Mouse (Mus musculus) left cerebral cortex, adult 2 months (tissue): ENCODE measurements at regions not wholly inside any gene's neighbourhood (a gene's known extent, or its start where the extent isn't known, plus 50 kb on each side); places are given as distances from the start of the nearest gene placed in this dataset.

Experiments used
- DNase-seq, 2 experiments: peaks; one replicate each; pipeline ENCODE4 v3.0.0; 2021 to 2022; ENCODE audit warnings: low spot score in 2 of 2, mixed read lengths in 1 of 2; ENCODE audit errors: extremely low spot score in 1 of 2
- H3K27ac ChIP-seq: fragments of 200-600 bp; 2 replicates; pipeline ENCODE4 v1.8.1; 2022
- H3K4me3 ChIP-seq: fragments of 200-600 bp; 2 replicates; pipeline ENCODE4 v1.8.1; 2022
- CTCF ChIP-seq: fragments of 200-600 bp; IDR thresholded peaks from 2 replicates; pipeline ENCODE4 v1.8.1; 2022; ENCODE audit warnings: antibody characterized with exemption, mild to moderate bottlenecking, moderate library complexity
- intact Hi-C: fragments of 180-260 bp; cut with DNase I; formaldehyde crosslinking; loops from one replicate; pipeline ENCODE4 v1.15.1; 2025

DNA sequence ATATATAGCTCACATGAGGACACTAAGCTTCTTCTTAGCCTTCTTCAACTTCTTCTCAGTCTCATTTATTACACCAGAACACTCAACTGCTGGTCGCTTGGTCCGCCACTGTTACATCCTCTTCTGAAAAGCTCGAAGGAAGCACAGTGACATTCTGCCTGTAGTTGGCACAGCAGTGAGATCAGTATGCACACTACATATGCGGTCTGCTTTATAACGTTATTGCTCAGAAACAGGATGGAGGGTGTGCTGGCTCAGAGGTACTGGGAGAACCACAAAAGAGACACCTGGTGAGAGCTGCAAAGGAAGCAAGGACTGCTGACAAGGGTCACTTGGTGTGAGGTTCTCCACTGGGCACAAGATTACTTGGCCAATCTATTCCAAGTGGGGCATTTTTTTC lies 179.5 kb downstream of the Ets1 start:
- no peak overlapping the region for H3K27ac ChIP-seq
- intact Hi-C loops = no loop called here
- TF ChIP-seq CTCF = no peak
- H3K4me3 ChIP-seq = no peak overlapping the region
- DNase-seq = no peak

DNA sequence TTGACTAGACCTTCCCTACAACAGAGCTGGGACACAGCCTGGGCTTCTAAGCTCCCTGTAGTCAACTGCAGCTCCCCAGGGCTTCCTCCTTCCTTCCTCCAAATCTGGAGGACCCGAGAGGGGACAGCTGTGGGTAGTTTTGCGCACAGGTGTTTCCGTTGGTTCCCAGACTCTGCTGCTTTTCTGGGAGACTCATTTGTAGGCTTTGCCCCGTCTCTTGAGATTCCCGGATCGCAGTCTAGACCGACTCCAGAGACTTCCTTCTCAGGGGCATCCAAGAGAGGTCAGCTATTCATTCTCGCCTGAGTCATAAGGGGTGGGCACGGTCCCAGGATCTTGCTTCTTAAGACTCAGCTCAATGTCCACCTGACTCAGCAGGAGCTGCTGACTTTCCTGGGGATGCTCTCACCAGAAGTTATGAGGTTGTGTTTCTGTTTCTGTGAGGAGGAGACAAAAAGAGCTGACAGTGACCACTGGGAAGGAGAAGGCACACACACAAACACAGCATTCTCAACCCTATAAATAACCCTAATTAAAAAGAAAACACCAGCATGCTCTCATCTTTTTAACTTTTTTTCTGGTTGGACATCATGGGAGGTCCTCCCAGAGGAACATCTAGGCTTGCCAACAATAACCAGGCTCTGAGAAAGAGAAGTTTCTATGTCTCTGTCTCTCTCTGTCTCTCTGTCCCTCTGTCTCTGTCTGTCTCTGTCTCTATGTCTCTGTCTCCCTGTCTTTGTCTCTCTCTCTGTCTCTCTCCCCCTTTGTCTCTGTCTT lies 180.8 kb downstream of the Ets1 start:
- intact Hi-C loops = no loop called here
- H3K27ac ChIP-seq = no peak overlapping the region
- no peak for TF ChIP-seq CTCF
- no peak for DNase-seq
- no peak overlapping the region for H3K4me3 ChIP-seq

DNA sequence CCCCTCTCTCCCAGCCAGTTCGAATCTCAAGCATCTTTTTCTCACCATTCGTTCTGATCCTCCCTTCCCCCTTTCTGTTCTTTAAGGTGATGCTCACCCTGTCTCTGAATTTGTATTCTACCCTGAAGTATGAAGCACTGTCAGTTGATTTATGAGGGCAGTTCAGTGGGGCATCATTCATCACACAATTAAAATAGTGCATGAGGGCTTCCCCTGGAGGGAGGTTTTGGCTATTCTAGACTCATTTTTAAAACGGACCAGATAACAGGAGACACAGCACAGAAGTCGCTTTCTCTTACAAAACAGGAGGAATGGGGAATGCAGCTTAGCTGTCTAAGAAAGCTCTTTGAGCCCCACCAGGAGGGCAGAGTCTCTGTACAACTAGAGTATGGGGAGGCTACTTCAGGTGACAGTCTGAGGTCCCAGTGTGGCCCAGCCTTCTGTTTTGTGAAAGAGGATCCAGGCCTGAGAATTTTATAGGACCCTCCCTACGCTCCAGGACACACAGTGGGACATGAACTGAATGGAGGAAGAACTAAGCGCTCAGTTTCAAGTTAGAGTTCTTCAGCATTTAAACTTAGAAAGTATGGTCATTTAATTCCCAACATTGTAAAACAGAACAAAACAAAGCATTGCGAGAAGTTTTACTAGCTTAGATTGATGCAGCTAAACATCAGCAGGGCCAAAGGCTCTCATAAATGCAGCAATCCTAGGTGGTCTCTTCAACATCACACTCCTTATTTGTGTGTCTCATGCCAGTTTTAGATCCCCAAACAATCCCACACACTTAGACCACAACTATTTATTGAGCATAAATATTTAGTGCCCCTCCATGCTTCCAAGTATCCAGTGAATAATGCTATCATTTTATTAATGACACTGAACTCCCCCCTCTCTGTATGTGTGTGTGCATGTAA lies 181.7 kb downstream of the Ets1 start:
- intact Hi-C loops = no loop called here
- H3K4me3 ChIP-seq = no peak overlapping the region
- TF ChIP-seq CTCF = no peak
- DNase-seq = no peak
- H3K27ac ChIP-seq = no peak overlapping the region

DNA sequence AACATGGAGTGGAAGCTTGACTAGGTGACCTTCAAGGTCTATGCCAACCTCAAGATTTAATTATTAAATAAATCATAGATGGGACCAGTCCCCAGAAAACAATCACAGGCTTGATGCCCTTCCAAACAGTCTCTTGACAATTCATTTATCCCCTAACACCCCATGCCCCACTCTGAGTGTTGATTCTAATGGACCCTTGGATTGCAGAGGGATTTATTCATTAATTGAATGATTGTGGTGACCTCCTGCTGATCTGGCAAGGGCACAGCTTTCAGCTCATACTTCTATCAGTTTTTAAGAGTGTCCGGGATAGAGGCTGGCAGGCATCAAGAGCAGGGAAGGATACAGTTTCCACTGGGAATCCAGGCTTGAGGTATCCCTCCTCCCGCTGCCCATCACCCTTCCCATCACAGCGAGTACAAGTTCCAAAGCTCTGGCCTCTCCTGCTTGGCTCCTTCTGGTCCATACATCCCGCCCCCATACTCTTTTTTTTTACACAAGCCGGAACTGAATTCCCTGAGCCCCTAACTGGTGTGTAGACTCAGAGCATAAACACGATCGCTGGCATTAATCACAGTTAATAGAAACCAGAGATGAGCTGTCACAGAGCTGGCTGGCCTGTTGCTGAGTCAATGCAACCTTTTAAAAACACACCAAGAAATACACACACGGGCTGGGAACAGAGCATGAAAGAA lies 187.6 kb downstream of the Ets1 start:
- H3K4me3 ChIP-seq = no peak overlapping the region
- intact Hi-C loops = no loop called here
- H3K27ac ChIP-seq = no peak overlapping the region
- TF ChIP-seq CTCF = no peak
- DNase-seq = no peak

DNA sequence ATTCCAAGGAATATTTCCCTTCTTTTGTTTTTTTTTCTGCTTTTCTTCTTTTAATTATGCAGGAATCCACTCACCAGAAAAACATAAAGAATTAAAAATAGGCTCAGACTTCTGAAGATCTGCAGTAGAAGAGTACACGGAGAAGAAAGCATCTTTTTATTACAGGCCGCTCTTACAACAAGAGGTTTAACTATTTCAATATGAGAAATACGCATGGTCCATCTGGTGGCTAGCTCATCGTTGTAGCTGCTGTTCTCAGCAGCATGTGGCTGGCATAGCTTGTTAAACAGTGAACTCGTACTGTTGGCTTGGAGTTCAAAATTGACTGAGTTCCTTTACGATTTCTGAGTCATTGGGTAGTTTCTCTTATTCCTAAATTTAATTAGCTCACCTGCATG lies 188.1 kb downstream of the Ets1 start:
- TF ChIP-seq CTCF = no peak
- intact Hi-C loops = no loop called here
- no peak overlapping the region for H3K4me3 ChIP-seq
- no peak for DNase-seq
- no peak overlapping the region for H3K27ac ChIP-seq

DNA sequence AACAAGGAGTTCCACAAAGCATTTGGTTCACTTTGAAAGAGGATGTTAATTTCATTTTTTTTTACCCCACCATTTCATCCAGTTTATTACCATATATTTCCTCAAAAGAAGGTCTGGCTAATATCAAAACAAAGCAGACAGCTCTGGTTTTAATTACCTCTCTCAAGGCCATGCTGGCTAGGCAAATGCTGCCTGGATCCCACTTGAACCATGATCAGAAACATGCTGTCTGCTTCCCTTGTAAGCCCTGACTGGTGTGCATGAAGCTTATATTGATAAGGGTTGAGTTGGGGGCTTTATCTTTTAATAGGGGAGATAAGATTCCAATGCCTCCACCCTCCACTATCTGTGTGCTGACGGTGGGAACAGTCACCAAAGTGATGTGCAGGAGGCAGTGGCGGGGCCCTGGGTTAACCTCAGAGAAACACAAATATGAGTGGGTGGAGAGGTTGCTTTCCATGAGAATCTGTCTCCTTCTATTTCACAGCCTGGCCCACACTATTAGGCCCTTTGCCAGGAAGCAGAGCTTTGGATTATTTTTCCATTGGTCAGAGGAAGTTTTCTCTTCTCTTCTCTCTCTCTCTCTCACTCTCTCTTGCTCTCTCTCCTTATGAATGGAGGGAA lies 194.4 kb downstream of the Ets1 start:
- intact Hi-C loops = no loop called here
- TF ChIP-seq CTCF = no peak
- DNase-seq = no peak
- Histone ChIP-seq H3K27ac (no peak overlapping the region), H3K4me3 (no peak overlapping the region)

DNA sequence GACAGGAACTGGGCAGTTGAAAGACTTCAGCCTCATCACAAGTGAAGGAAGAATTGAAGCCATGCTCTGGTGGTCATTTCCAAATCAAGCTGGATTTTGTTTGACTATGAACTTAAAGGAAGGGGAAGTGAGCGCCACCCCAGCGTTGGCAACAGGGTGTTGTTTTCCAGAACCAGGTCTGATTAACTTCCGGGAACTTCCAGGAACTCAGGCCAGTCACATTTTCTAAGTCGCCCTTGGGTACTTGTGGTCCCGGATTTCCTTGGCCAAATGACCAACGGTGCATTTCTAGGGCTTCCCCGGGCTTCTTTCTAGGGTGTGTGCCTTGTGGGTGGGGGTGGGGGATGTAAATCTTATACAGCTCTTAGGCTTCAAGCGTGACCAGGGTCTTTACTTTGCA lies 197.4 kb downstream of the Ets1 start:
- TF ChIP-seq CTCF = no peak
- intact Hi-C loops = no loop called here

DNA sequence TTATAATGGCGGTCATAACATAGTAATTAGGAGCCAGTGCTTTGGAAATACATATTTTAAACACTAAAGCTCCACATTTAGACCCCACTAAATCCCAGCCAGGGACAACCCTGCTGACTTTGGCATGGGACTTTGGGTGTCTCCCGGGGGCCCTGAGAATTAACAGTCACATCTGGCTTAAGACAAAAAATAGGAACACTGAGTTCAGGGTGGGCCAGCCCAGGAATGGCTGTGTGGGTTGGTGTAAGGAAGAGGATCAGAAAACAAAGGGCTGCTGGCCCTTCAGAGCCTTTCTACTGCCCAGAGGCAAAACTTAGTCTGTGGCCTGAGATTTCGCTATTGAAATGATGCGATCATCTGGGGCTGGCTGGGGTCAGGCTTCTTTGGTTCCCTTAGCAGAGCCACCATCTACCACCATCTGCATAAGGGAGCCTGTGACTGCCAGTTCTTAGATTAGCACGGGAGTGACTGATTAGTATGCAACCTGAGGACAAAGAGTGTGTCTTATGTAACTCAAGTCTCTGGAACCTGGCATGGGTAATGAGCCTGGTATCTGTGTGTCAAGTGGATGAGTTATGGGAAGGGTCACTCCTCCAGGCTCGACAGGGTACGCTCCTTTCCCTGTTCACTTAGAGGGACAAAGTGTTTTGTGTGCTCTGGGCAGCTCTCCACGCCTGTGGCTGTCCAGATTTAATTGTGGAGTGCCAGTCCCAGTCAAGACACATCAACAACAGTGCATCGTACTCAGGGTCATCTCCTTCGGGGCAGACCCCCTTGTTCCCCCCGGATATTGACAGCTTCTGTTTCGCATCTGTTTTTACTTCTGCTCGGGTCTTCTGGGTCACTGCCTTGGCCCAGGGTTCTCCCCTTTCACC lies 199.0 kb downstream of the Ets1 start:
- intact Hi-C loops = no loop called here
- DNase-seq = no peak
- no peak overlapping the region for H3K4me3 ChIP-seq
- no peak for TF ChIP-seq CTCF
- H3K27ac ChIP-seq = no peak overlapping the region

More for the DNA sequence above, 197.4 kb downstream of the Ets1 start:
- Histone ChIP-seq H3K27ac (no peak overlapping the region), H3K4me3 (no peak overlapping the region)
- DNase-seq = no peak

DNA sequence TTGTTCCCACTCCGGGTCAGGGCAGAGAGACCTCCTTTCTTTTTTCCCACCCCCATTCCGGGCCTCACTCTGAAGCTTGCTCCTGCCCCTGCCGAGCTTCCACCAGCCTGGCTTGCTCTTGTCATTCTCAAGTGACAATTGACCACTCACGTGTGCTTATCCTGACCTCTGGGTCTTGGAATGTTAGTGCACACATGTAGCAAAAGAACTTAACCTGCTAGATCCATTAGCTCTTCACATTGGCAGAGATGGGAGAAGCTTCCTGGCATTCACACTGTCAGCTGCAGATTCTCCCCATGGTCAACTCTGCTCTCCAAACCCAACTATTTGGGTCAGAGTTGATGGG lies 199.6 kb downstream of the Ets1 start:
- no peak for TF ChIP-seq CTCF
- DNase-seq = no peak
- Histone ChIP-seq H3K27ac (no peak overlapping the region), H3K4me3 (no peak overlapping the region)
- intact Hi-C loops = no loop called here

DNA sequence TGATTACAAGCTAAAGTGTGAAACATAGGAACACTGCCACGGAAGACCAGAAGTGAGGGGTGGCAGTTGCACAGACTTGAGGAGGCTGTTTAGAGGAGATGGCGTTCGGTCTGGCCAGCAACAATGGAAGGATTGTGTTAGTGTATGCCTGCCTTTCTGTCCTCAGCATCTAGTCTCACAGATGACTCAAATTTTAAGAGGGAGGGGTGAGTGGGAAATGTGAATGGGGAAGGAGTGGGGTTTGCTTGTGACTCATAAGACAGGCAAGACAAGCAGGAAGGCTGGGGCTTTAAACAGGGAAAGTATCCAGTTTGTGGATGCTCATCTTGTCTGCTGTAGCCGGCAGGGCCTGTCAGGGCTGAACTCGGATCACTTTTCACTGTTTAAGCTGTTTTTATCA lies 200.3 kb downstream of the Ets1 start:
- intact Hi-C loops = no loop called here

DNA sequence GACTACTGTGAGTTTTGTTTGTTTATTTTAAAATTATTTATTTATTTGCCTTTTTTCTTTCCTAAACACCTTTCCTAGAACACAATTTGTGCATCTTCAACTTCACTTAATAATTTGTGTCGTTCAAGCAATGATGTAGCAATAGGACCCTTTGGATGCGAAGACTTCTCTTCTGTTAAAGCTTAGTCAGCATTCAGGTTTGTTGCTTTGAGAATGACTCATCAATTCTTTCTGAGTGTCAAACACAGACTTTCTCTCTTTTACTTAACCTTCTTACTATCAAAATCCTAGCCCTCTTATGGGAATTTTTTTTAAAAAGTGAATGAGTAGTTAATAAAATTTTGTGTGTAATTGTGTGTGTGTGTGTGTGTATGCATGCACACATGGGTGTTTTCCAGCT lies 211.3 kb downstream of the Ets1 start:
- DNase-seq = no peak
- no peak for TF ChIP-seq CTCF
- intact Hi-C loops = no loop called here
- Histone ChIP-seq H3K4me3 (no peak overlapping the region), H3K27ac (no peak overlapping the region)

More for the DNA sequence above, 200.3 kb downstream of the Ets1 start:
- Histone ChIP-seq H3K4me3 (no peak overlapping the region), H3K27ac (no peak overlapping the region)
- DNase-seq = peak in 1 of 2 experiments; percentile 12
- no peak for TF ChIP-seq CTCF
